Mouse (Mus musculus): ENCODE data around the gene Sdr42e1. TPM values are rescaled to one million over a fixed set of nuclear protein-coding genes. Genes with fewer than 3 reads are reported as not detected.

The Sdr42e1 gene
- 0.72 TPM for polyA plus RNA-seq (2015; fragmentation: Illumina TruSeq; extraction: RNeasy Lipid Tissue Mini Kit (QIAGEN cat#74804); ENCODE audit: insufficient read depth, low read depth, low replicate concordance)

GRCm38 (mm10) chr8:117673430-117673830 lies at the start of gene Sdr42e1:
Sdr42e1 (minus strand) TSS chr8:117673689.

GRCm38 (mm10) chr8:117701859-117702258 lies 28.4 kb upstream of the Sdr42e1 start, which contains the start of gene Hsd17b2:
Hsd17b2 (plus strand) TSS chr8:117701904.

Other genes starting within 250 kb of the Sdr42e1 start
- 1.8 TPM for gene Plcg2, start 175.4 kb downstream of the Sdr42e1 start, polyA plus RNA-seq (2015; fragmentation: Illumina TruSeq; extraction: RNeasy Lipid Tissue Mini Kit (QIAGEN cat#74804); ENCODE audit: insufficient read depth, low read depth, low replicate concordance)
- gene Hsd17b2, start 28.2 kb upstream of the Sdr42e1 start, polyA plus RNA-seq (2015; fragmentation: Illumina TruSeq; extraction: RNeasy Lipid Tissue Mini Kit (QIAGEN cat#74804); ENCODE audit: insufficient read depth, low read depth, low replicate concordance): not detected
- 4.5 TPM for gene Mphosph6, start 128.3 kb upstream of the Sdr42e1 start, polyA plus RNA-seq (2015; fragmentation: Illumina TruSeq; extraction: RNeasy Lipid Tissue Mini Kit (QIAGEN cat#74804); ENCODE audit: insufficient read depth, low read depth, low replicate concordance)

All from pancreas, adult 10 weeks (tissue).